Mouse (Mus musculus) embryo, embryonic 11.5 days (tissue): Measurements from ENCODE around the gene Lrmda.

Experiments used
- DNase-seq: peaks from one replicate; pipeline ENCODE4 v3.0.0-alpha.2; 2012; ENCODE audit warnings: low read depth, low spot score

Lrmda gene

DNA sequence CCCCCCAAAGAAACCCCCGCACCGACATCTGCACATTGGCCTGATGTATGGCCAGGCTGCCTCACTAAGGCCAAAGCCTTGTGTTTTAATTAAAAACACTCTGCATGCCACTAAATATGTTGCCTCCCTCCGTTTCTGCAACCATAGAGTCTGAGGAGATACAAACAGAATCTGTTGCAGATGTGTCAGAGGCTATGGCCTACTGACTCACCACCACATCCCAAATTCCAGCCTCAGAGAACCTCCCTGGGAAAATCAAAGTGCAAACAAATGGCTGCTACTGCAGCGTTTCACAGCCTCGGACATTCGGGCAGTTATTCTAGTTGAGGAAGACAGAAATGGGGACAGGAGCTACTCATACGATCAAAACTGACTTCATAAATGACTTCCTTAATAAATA is 1031.9 kb downstream of the Lrmda start:
- DNase-seq, result no peak

GRCm38 (mm10) chr14:23052833-23053592 is 1033.5 kb downstream of the Lrmda start:
- no peak for DNase-seq

GRCm38 (mm10) chr14:23057228-23057976 is 1037.9 kb downstream of the Lrmda start:
- no peak for DNase-seq

GRCm38 (mm10) chr14:23057987-23058386 is 1038.5 kb downstream of the Lrmda start:
- DNase-seq, result no peak

DNA sequence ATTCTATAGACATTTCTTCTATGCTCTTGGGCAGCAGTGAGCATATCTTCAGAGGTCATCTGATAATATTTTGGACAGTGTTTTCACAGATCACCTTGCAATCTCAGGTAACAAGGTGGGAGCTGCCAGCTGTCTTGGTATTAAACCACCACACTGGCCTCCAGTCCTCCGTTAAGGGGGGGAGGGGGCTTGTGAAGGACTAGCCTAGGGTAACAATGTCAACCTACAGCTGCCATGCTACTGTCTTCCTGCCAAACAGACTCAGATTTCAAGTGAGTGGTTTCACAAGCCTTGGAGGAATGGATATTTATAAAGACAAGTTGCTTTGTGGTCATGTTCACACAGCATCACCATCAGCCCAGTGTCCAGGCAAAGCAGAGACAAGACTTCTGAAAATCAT is 1059.2 kb downstream of the Lrmda start:
- DNase-seq, result no peak

DNA sequence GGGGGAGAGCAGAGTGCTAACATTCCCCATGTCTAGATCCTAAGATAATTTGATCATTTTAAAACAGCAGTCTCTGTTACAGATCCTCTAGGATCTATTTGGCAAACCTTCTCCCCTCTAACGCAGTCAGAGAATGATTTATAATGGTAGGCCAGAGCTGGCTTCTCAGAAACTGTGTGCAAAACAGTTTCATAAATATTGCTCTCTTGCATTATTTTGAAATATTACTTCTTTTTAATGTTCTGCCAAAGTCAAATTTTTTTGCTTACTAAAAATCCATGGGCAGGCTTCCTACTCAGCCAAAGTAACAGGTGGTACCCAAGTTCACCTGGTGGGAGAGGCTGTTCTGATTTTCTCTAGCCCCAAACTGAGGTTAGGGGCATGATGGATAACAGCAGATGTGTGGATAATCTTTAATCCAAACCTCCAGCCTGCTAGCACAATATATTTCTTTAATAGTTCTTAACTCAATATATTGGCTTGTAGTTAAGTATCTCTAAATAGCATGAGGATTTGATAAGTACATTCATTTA is 1064.8 kb downstream of the Lrmda start:
- DNase-seq, result no peak

GRCm38 (mm10) chr14:23084797-23085196 is 1065.3 kb downstream of the Lrmda start:
- DNase-seq, result no peak

DNA sequence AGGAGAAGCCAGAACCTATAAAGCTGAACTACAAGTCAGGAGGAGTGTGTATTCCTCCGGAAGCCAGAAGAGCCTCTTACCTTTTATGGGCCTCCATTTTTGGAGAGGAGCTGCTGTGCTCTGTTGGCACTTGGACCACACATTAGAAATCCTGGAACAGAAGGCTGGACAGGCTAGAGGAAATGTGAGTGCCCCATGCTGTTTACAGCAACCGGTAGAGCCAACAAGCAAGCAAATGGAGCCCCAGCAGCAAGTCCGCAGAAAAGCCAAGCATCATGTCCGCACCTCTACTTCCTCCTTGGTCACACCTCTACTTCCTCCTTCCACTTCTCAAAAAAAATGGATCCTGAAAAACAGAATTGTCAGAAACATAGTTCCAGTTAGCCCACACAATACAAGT is 1073.8 kb downstream of the Lrmda start:
- DNase-seq, result no peak

- DNase-seq, result no peak
Observed at GRCm38 (mm10) chr14:23094546-23095157, 1075.1 kb downstream of the Lrmda start.

DNA sequence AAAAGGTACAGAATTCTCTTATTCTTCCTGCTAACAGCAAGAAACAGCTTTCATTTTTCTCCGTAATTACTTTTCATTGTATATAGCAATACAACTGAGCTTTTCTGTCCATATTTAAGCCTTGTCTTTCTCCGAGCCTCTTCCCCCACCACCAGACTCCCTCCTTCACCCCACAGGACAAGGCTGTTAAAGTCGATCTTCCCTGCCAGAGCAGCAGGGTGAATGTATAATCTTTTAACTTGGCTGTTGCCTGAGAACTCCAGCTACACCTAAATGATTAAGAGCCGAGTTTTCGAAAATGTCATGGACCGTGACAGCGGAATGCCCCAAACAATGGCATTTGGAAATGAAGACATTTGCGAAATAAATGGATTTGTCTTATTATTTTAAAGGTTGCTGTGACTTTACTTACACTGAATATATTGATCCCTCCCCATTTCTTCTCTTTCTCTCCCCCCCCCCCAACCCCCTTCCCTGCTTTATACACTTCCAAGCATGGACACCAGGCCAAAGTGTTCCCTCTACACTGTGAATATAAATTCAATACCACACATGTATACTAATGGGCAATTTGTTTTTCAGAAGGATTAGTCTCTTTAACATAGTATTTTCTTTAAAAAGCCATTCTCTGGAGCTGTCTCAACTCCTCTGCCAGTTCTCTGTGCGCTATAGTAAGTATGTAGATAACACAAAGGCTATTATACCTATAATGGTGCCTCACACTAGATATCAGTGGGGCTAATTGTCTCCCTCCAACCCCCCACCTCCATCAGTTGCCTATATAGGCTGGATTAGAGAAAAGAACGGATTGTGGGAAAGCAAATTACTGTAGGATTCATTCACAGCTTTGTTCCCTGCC is 1075.9 kb downstream of the Lrmda start:
- DNase-seq, result no peak

- DNase-seq, result no peak
Observed at GRCm38 (mm10) chr14:23096017-23096336, 1076.5 kb downstream of the Lrmda start.

- DNase-seq, result no peak
Observed at GRCm38 (mm10) chr14:23096405-23096804, 1076.9 kb downstream of the Lrmda start.
